Mouse (Mus musculus) stomach, embryonic 15.5 days (tissue): ENCODE results near the gene Senp3. TPM values are rescaled to one million over a fixed set of nuclear protein-coding genes. Genes with fewer than 3 reads are reported as not detected.

ENCODE experiments used
- ATAC-seq: fragments of 200-750 bp; cut with Nextera tagmentation; 2 replicates; pipeline ENCODE4 v1.8.0; 2017; ENCODE audit warnings: low read depth, moderate number of reproducible peaks, moderate TSS enrichment; ENCODE audit not compliant: insufficient read depth, low FRiP score
- H3K27ac ChIP-seq: fragments of 300-500 bp; sonication (generic); 2 replicates; pipeline ENCODE4 v1.5.1; 2015; ENCODE audit warnings: mild to moderate bottlenecking, inconsistent platforms
- H3K27me3 ChIP-seq: fragments of 300-500 bp; sonication (generic); replicated peaks from 2 replicates; pipeline ENCODE4 v1.6.1; 2015; ENCODE audit warnings: inconsistent platforms
- H3K36me3 ChIP-seq: fragments of 300-500 bp; sonication (generic); 2 replicates; pipeline ENCODE4 v1.6.1; 2015; ENCODE audit warnings: inconsistent platforms
- H3K4me1 ChIP-seq: fragments of 300-500 bp; sonication (generic); 2 replicates; pipeline ENCODE4 v1.6.1; 2015; ENCODE audit warnings: inconsistent platforms
- H3K4me2 ChIP-seq: fragments of 300-500 bp; sonication (generic); 2 replicates; pipeline ENCODE4 v1.6.1; 2015; ENCODE audit warnings: mild to moderate bottlenecking, inconsistent platforms
- H3K4me3 ChIP-seq: fragments of 300-500 bp; sonication (generic); replicated peaks from 2 replicates; pipeline ENCODE4 v1.5.1; 2015; ENCODE audit warnings: inconsistent platforms
- H3K9ac ChIP-seq: fragments of 300-500 bp; sonication (generic); 2 replicates; pipeline ENCODE4 v1.6.1; 2015; ENCODE audit warnings: inconsistent platforms
- H3K9me3 ChIP-seq: fragments of 300-500 bp; sonication (generic); 2 replicates; pipeline ENCODE4 v1.6.1; 2016; ENCODE audit warnings: inconsistent platforms
- WGBS: fragments of 180-500 bp; shearing (Covaris S2); methylation state at CpG from one replicate; pipeline ENCODE4 v1.1.7; 2015; 5-methylcytosine and 5-hydroxymethylcytosine counted together
- polyA plus RNA-seq: library from polyadenylated mRNA; unstranded; fragments of >200 nt; fragmentation: Nextera tagmentation; extraction: Ambion mirVana; gene quantifications from 2 replicates; pipeline ENCODE4 v1.2.1, GENCODE M21; 2015

The Senp3 gene
- polyA plus RNA-seq, 1 experiment from 2014 or later, result 74.5 TPM

GRCm38 (mm10) chr11:69685526-69686148, 3.8 kb upstream of the Senp3 start, which contains the start of gene Tnfsf13:
Gene Tnfsf13, minus strand, starts transcription at chr11:69685784.
- no peak for ATAC-seq
- Histone ChIP-seq H3K4me2 (peak within 1 kb of the TSS; percentile 19; the same call in 1 of the 2 replicates), H3K27me3 (no peaks in the 10 kb centered on the region), H3K27ac (peak within 1 kb of the TSS; percentile 80), H3K4me3 (no peak within 1 kb of the TSS), H3K9me3 (no peaks in the 10 kb centered on the region), H3K36me3 (no peaks in the 10 kb centered on the region), H3K4me1 (peaks cover 37% of the 10 kb centered on the region), H3K9ac (no peak within 1 kb of the TSS)
- WGBS, result 55% methylated on average over 10 of the region's 10 CpGs

- H3K4me1 ChIP-seq, result peaks cover 44% of the 10 kb centered on the region
- H3K4me3 ChIP-seq, result no peak overlapping the region
- 0 out of 2 replicates have a peak, but pooled peaks cover 3% of the 10 kb centered on the region for H3K36me3 ChIP-seq
- no peak for ATAC-seq
- WGBS, result 90% methylated on average over 6 of the region's 6 CpGs
- H3K27me3 ChIP-seq, result no peaks in the 10 kb centered on the region
- H3K27ac ChIP-seq, result peak overlapping the region; percentile 80; the same call in 1 of the 2 replicates
- no peak overlapping the region for H3K9ac ChIP-seq
- no peaks in the 10 kb centered on the region for H3K9me3 ChIP-seq
- H3K4me2 ChIP-seq, result no peak overlapping the region
Measured at GRCm38 (mm10) chr11:69684936-69685335, 3.1 kb upstream of the Senp3 start.

GRCm38 (mm10) chr11:69684128-69684745, 2.4 kb upstream of the Senp3 start:
- no peak overlapping the region for H3K27ac ChIP-seq
- no peak for ATAC-seq
- WGBS, result 72% methylated on average over 12 of the region's 12 CpGs
- H3K9ac ChIP-seq, result no peak overlapping the region
- H3K4me2 ChIP-seq, result no peak overlapping the region
- H3K9me3 ChIP-seq, result no peaks in the 10 kb centered on the region
- H3K4me3 ChIP-seq, result no peak overlapping the region
- H3K4me1 ChIP-seq, result peaks cover 48% of the 10 kb centered on the region
- no peaks in the 10 kb centered on the region for H3K27me3 ChIP-seq
- 0 out of 2 replicates have a peak, but pooled peaks cover 3% of the 10 kb centered on the region for H3K36me3 ChIP-seq

GRCm38 (mm10) chr11:69683576-69683975, 1.7 kb upstream of the Senp3 start:
- WGBS, result 70% methylated on average over 7 of the region's 7 CpGs
- Histone ChIP-seq H3K9ac (no peak overlapping the region), H3K9me3 (no peaks in the 10 kb centered on the region), H3K27me3 (no peaks in the 10 kb centered on the region), H3K4me3 (0 out of 2 replicates have a peak overlapping the region, but pooled peaks have one; percentile 92), H3K36me3 (peaks cover 7% of the 10 kb centered on the region; the same call in 1 of the 2 replicates), H3K4me1 (peaks cover 48% of the 10 kb centered on the region), H3K27ac (peak overlapping the region; percentile 80), H3K4me2 (no peak overlapping the region)
- ATAC-seq, result no peak

GRCm38 (mm10) chr11:69682840-69683533, 1.1 kb upstream of the Senp3 start:
- 13% methylated on average over 12 of the region's 12 CpGs for WGBS
- H3K36me3 ChIP-seq, result peaks cover 12% of the 10 kb centered on the region
- peak overlapping the region; percentile 98 for H3K27ac ChIP-seq
- peak overlapping the region; percentile 87 for H3K4me2 ChIP-seq
- no peaks in the 10 kb centered on the region for H3K9me3 ChIP-seq
- no peak for ATAC-seq
- H3K4me3 ChIP-seq, result peak overlapping the region; percentile 92
- H3K4me1 ChIP-seq, result peaks cover 48% of the 10 kb centered on the region
- no peaks in the 10 kb centered on the region for H3K27me3 ChIP-seq
- H3K9ac ChIP-seq, result peak overlapping the region; percentile 16; the same call in 1 of the 2 replicates

- Histone ChIP-seq H3K9ac (peak overlapping the region; percentile 46), H3K4me1 (peaks cover 48% of the 10 kb centered on the region), H3K4me2 (peak overlapping the region; percentile 87), H3K9me3 (no peaks in the 10 kb centered on the region), H3K27ac (peak overlapping the region; percentile 98), H3K4me3 (peak overlapping the region; percentile 92), H3K27me3 (no peaks in the 10 kb centered on the region), H3K36me3 (peaks cover 14% of the 10 kb centered on the region)
- ATAC-seq, result no peak
- WGBS, result 20% methylated on average over 24 of the region's 24 CpGs
Measured at GRCm38 (mm10) chr11:69682209-69682839, 440 bp upstream of the Senp3 start.

GRCm38 (mm10) chr11:69680136-69680855, 1.6 kb downstream of the Senp3 start:
- no peak for ATAC-seq

GRCm38 (mm10) chr11:69679144-69679543, 2.7 kb downstream of the Senp3 start:
- Histone ChIP-seq H3K36me3 (peaks cover 36% of the 10 kb centered on the region), H3K27me3 (no peaks in the 10 kb centered on the region), H3K27ac (no peak overlapping the region), H3K4me1 (peaks cover 29% of the 10 kb centered on the region), H3K9ac (no peak overlapping the region), H3K4me3 (no peak overlapping the region), H3K4me2 (no peak overlapping the region), H3K9me3 (no peaks in the 10 kb centered on the region)
- ATAC-seq, result no peak
- WGBS, result 94% methylated on average over 2 of the region's 2 CpGs

More at GRCm38 (mm10) chr11:69680136-69680855, 1.6 kb downstream of the Senp3 start:
- peak overlapping the region; percentile 87; the same call in 1 of the 2 replicates for H3K9ac ChIP-seq
- H3K4me2 ChIP-seq, result peak overlapping the region; percentile 87
- no peak overlapping the region for H3K27ac ChIP-seq
- no peaks in the 10 kb centered on the region for H3K9me3 ChIP-seq
- H3K4me3 ChIP-seq, result peak overlapping the region; percentile 92
- peaks cover 33% of the 10 kb centered on the region for H3K4me1 ChIP-seq
- WGBS, result 89% methylated on average over 30 of the region's 30 CpGs
- H3K27me3 ChIP-seq, result no peaks in the 10 kb centered on the region
- H3K36me3 ChIP-seq, result peaks cover 28% of the 10 kb centered on the region

- Histone ChIP-seq H3K36me3 (peaks cover 54% of the 10 kb centered on the region), H3K9me3 (no peaks in the 10 kb centered on the region), H3K9ac (peak within 1 kb of the TSS; percentile 98), H3K27me3 (no peaks in the 10 kb centered on the region), H3K4me1 (peaks cover 10% of the 10 kb centered on the region), H3K27ac (peak within 1 kb of the TSS; percentile 98), H3K4me2 (peak within 1 kb of the TSS; percentile 84), H3K4me3 (peak within 1 kb of the TSS; percentile 99)
- peak; percentile 98 for ATAC-seq
- WGBS, result under 1% methylated on average over 36 of the region's 36 CpGs
Measured at GRCm38 (mm10) chr11:69672211-69672706, 9.6 kb downstream of the Senp3 start, which contains the start of gene Eif4a1. Gene Eif4a1, minus strand, starts transcription at chr11:69672423.

- H3K4me1 ChIP-seq, result peaks cover 10% of the 10 kb centered on the region
- peak overlapping the region; percentile 84 for H3K4me2 ChIP-seq
- H3K27ac ChIP-seq, result peak overlapping the region; percentile 98
- peak; percentile 5; the same call in 1 of the 2 replicates for ATAC-seq
- no peaks in the 10 kb centered on the region for H3K9me3 ChIP-seq
- H3K9ac ChIP-seq, result peak overlapping the region; percentile 98
- H3K4me3 ChIP-seq, result peak overlapping the region; percentile 99
- WGBS, result under 1% methylated on average over 43 of the region's 43 CpGs
- H3K36me3 ChIP-seq, result peaks cover 54% of the 10 kb centered on the region
- no peaks in the 10 kb centered on the region for H3K27me3 ChIP-seq
Measured at GRCm38 (mm10) chr11:69671726-69672124, 10.2 kb downstream of the Senp3 start.
